27 mouse cellular contexts compared by ENCODE assay signal in genomic region chr16:8725807-8726206, GRCm38 (mm10). TPM values are rescaled to one million over a fixed set of nuclear protein-coding genes. Genes with fewer than 3 reads are reported as not detected.
DNase-seq lines count a peak whose midpoint lies in the region; ATAC-seq and TF ChIP-seq lines count a peak whose summit lies in the region.
"Had no signal": no experiment of that assay in that cellular context is flagged by ENCODE, and none has a peak within 500 bp of the region (broad histone marks: within the 10 kb centered on the region; RNA-seq: fewer than 3 reads in every experiment).

No protein-coding gene starts in this region.

- no peaks in the 10 kb centered on the region for H3K27me3 ChIP-seq in heart, embryonic 12.5 days (replicated peaks)
- H3K27me3 ChIP-seq in G1E (ENCODE audit: insufficient read depth, low read length): no peaks in the 10 kb centered on the region
- no peaks in the 10 kb centered on the region for H3K27me3 ChIP-seq in cerebellum, adult 2 months (ENCODE audit: control insufficient read depth, insufficient read depth, low read length)
- no peaks in the 10 kb centered on the region for H3K27me3 ChIP-seq in hindbrain, embryonic 11.5 days (ENCODE audit: control insufficient read depth, insufficient read depth, low read length)
- H3K27me3 ChIP-seq: embryonic facial prominence, embryonic 13.5 days; forebrain, embryonic 12.5 days; heart, embryonic 13.5 days; hindbrain, embryonic 13.5 days; Patski had no signal

- no peaks in the 10 kb centered on the region for H3K9me3 ChIP-seq in heart, embryonic 12.5 days (replicated peaks)
- no peaks in the 10 kb centered on the region for H3K9me3 ChIP-seq in G1E (replicated peaks)
- no peaks in the 10 kb centered on the region for H3K9me3 ChIP-seq in hindbrain, embryonic 11.5 days (ENCODE audit: control insufficient read depth, low read length)
- H3K9me3 ChIP-seq: embryonic facial prominence, embryonic 13.5 days; forebrain, embryonic 12.5 days; heart, embryonic 13.5 days; hindbrain, embryonic 13.5 days had no signal

- no peak for ATAC-seq in heart, embryonic 12.5 days (ENCODE audit: insufficient number of reproducible peaks, low FRiP score)
- peak; percentile 28; the same call in 1 of the 2 replicates for ATAC-seq in G1E (ENCODE audit: extremely low read depth, insufficient number of reproducible peaks, low FRiP score, poor library complexity, severe bottlenecking)
- 0 out of 2 replicates have a peak, but pooled peaks have one; percentile 23 for ATAC-seq in megakaryocyte progenitor cell, adult 5-6 weeks (replicated peaks; ENCODE audit: poor library complexity)
- no peak for ATAC-seq in hindbrain, embryonic 11.5 days (ENCODE audit: low FRiP score)
- ATAC-seq: activated CD4-positive, CD25-positive, alpha-beta regulatory T cell, adult 4 months; forebrain, embryonic 16.5 days; hindbrain, postnatal 0 days; Patski had no signal

- intact Hi-C loops in heart, postnatal 10 days (cut with DNase I): no loop called here

- H3K4me1 ChIP-seq in heart, embryonic 12.5 days (replicated peaks): peaks cover 31% of the 10 kb centered on the region
- peaks cover 74% of the 10 kb centered on the region for H3K4me1 ChIP-seq in G1E (ENCODE audit: insufficient read depth, low read depth, low read length)
- H3K4me1 ChIP-seq in cerebellum, adult 2 months (ENCODE audit: control insufficient read depth, insufficient read depth, low read length): peaks cover 14% of the 10 kb centered on the region
- no peaks in the 10 kb centered on the region; the same call in 1 of the 2 replicates for H3K4me1 ChIP-seq in hindbrain, embryonic 11.5 days (replicated peaks; ENCODE audit: control insufficient read depth, insufficient read depth, low read length)

- WGBS in heart, embryonic 12.5 days: 90% methylated on average over 2 of the region's 2 CpGs
- WGBS in cerebellum, adult 2 months: 90% methylated on average over 2 of the region's 2 CpGs
- 91% methylated on average over 2 of the region's 2 CpGs for WGBS in hindbrain, embryonic 11.5 days

- no peaks in the 10 kb centered on the region for H3K36me3 ChIP-seq in heart, embryonic 12.5 days
- peaks cover 69% of the 10 kb centered on the region for H3K36me3 ChIP-seq in G1E (replicated peaks)
- H3K36me3 ChIP-seq in hindbrain, embryonic 11.5 days (ENCODE audit: control insufficient read depth, insufficient read depth, low read length): no peaks in the 10 kb centered on the region
- H3K36me3 ChIP-seq: embryonic facial prominence, embryonic 13.5 days; forebrain, embryonic 12.5 days; heart, embryonic 13.5 days; hindbrain, embryonic 13.5 days had no signal

- H3K9ac ChIP-seq in heart, embryonic 12.5 days: no peak overlapping the region
- H3K9ac ChIP-seq in hindbrain, embryonic 11.5 days (ENCODE audit: low read depth, low read length): no peak overlapping the region
- H3K9ac ChIP-seq: embryonic facial prominence, embryonic 13.5 days; forebrain, embryonic 12.5 days; heart, embryonic 13.5 days; hindbrain, embryonic 13.5 days had no signal

- H3K4me3 ChIP-seq in heart, embryonic 12.5 days: no peak overlapping the region
- no peak overlapping the region for H3K4me3 ChIP-seq in G1E (ENCODE audit: low read depth, low read length)
- H3K4me3 ChIP-seq in cerebellum, adult 2 months (replicated peaks; ENCODE audit: insufficient read depth, low read depth, low read length): no peak overlapping the region
- H3K4me3 ChIP-seq in hindbrain, embryonic 11.5 days (ENCODE audit: low read depth, low read length): no peak overlapping the region
- H3K4me3 ChIP-seq: embryonic facial prominence, embryonic 13.5 days; forebrain, embryonic 12.5 days; heart, embryonic 13.5 days; hindbrain, embryonic 13.5 days had no signal

- no peak overlapping the region for H3K4me2 ChIP-seq in heart, embryonic 12.5 days
- H3K4me2 ChIP-seq in hindbrain, embryonic 11.5 days (replicated peaks; ENCODE audit: low read depth, low read length): no peak overlapping the region
- H3K4me2 ChIP-seq: embryonic facial prominence, embryonic 13.5 days; forebrain, embryonic 12.5 days; heart, embryonic 13.5 days; hindbrain, embryonic 13.5 days had no signal

- no peak for TF ChIP-seq CTCF in G1E (IDR thresholded peaks at IDR 0.05; ENCODE audit: low read depth, low read length)
- no peak for TF ChIP-seq CTCF in cerebellum, adult 2 months (IDR thresholded peaks at IDR 0.05; ENCODE audit: borderline replicate concordance, insufficient read depth, low read depth, low read length)

- no peak for DNase-seq in heart, postnatal 10 days
- DNase-seq in 416B (ENCODE audit: low read depth): peak; percentile 29
- DNase-seq in G1E (ENCODE audit: low spot score): no peak
- DNase-seq in cerebellum, adult 2 months: no peak
- DNase-seq in hindbrain, embryonic 11.5 days (ENCODE audit: low spot score): no peak
- DNase-seq in thymus, postnatal 14 days: no peak
- DNase-seq: adrenal gland, adult 8-10 months; adrenal gland, postnatal 36 days; cerebellum, adult 8-10 months; cerebellum, postnatal 14 days; gastrocnemius, postnatal 14 days; heart, postnatal 4 days had no signal

- TF ChIP-seq POLR2A in cerebellum, adult 2 months (IDR thresholded peaks at IDR 0.05; ENCODE audit: borderline replicate concordance, insufficient read depth, low read length): no peak

- 0 out of 2 replicates have a peak overlapping the region, but pooled peaks have one; percentile 6 for H3K27ac ChIP-seq in heart, embryonic 12.5 days (ENCODE audit: poor library complexity, severe bottlenecking)
- H3K27ac ChIP-seq in cerebellum, adult 2 months (ENCODE audit: insufficient read depth, low read length): no peak overlapping the region
- no peak overlapping the region for H3K27ac ChIP-seq in hindbrain, embryonic 11.5 days (ENCODE audit: low read depth, low read length)
- H3K27ac ChIP-seq: embryonic facial prominence, embryonic 13.5 days; forebrain, embryonic 12.5 days; heart, embryonic 13.5 days; hindbrain, embryonic 13.5 days; hindbrain, postnatal 0 days had no signal

RNA-seq across cellular contexts. Expression of gene Gm5767, which starts 45.2 kb away (rescaled TPM):
- polyA plus RNA-seq in heart, embryonic 12.5 days (2016; fragmentation: Nextera tagmentation; extraction: Ambion mirVana): not detected in 2 replicates
- total RNA-seq in heart, postnatal 10 days (2021): not detected
- total RNA-seq in G1E (2014; fragmentation: Nextera tagmentation) (not detected in 2 replicates), G1E (2017) (not detected in 2 replicates)
- not detected in 2 replicates for polyA plus RNA-seq in G1E (2012)
- total RNA-seq in megakaryocyte progenitor cell, adult 5-6 weeks (2015): not detected in 2 replicates
- total RNA-seq in megakaryocyte progenitor cell, adult 5-6 weeks (2017): not detected in 2 replicates
- not detected in 2 replicates for polyA plus RNA-seq in cerebellum, adult 2 months (2012; rRNA removed)
- not detected in 2 replicates for polyA plus RNA-seq in hindbrain, embryonic 11.5 days (2014; fragmentation: Nextera tagmentation; extraction: Ambion mirVana)
- total RNA-seq: adrenal gland, adult 8-10 months; adrenal gland, postnatal 36 days; gastrocnemius, postnatal 14 days; heart, adult 8-10 months; heart, postnatal 4 days; hindbrain, postnatal 0 days had no signal
- polyA plus RNA-seq: activated CD4-positive, CD25-positive, alpha-beta regulatory T cell, adult 4 months; cortical plate, adult 2 months; embryonic facial prominence, embryonic 13.5 days; forebrain, embryonic 12.5 days; forebrain, embryonic 16.5 days; frontal cortex, adult 2 months; heart, embryonic 13.5 days; heart, postnatal 0 days; hindbrain, embryonic 13.5 days; hindbrain, postnatal 0 days; intestine, embryonic 14.5 days; Patski had no signal

RNA-seq across cellular contexts. Expression of gene Carhsp1, which starts 53.9 kb away (rescaled TPM):
- 95.8 and 102 TPM in 2 replicates for polyA plus RNA-seq in heart, embryonic 12.5 days (2016; fragmentation: Nextera tagmentation; extraction: Ambion mirVana)
- total RNA-seq in heart, postnatal 10 days (2021): 10 to 100 TPM; 37.9 to 40.1 TPM
- total RNA-seq in G1E (2014; fragmentation: Nextera tagmentation): 16.4 and 28.4 TPM in 2 replicates
- total RNA-seq in G1E (2017): 30.3 and 30.8 TPM in 2 replicates
- polyA plus RNA-seq in G1E (2012): 14.5 and 15.7 TPM in 2 replicates
- total RNA-seq in megakaryocyte progenitor cell, adult 5-6 weeks (2015): 4.5 and 5.8 TPM in 2 replicates
- 6.0 and 7.9 TPM in 2 replicates for total RNA-seq in megakaryocyte progenitor cell, adult 5-6 weeks (2017)
- polyA plus RNA-seq in cerebellum, adult 2 months (2012; rRNA removed): 42.6 and 50.0 TPM in 2 replicates
- 78.1 and 79.4 TPM in 2 replicates for polyA plus RNA-seq in hindbrain, embryonic 11.5 days (2014; fragmentation: Nextera tagmentation; extraction: Ambion mirVana)

Comparison
In these comparisons a context has a peak if more than half of its experiments do, and no peak if none do; other contexts are left out.
1. ATAC-seq: peak in G1E (single experiment) and megakaryocyte progenitor cell, adult 5-6 weeks (single experiment); none in heart, embryonic 12.5 days (single experiment) and hindbrain, embryonic 11.5 days (single experiment).